Mouse (Mus musculus) heart, adult 2 months (tissue): Measurements from ENCODE around the gene Rasa3.
A peak's percentile ranks its signal among the peaks of the same experiment; 100 is the strongest.

Source experiments
- CTCF ChIP-seq: fragments of 200-600 bp; IDR thresholded peaks from 2 replicates; pipeline ENCODE4 v1.8.1; 2022; ENCODE audit warnings: antibody characterized with exemption, mild to moderate bottlenecking, moderate library complexity
- EP300 ChIP-seq: fragments of 200-500 bp; IDR thresholded peaks from 2 replicates; pipeline ENCODE4 v1.6.1; 2011; ENCODE audit warnings: low read depth, low read length, control low read depth; ENCODE audit not compliant: insufficient read depth
- POLR2A ChIP-seq: fragments of 200-500 bp; IDR thresholded peaks from 2 replicates; pipeline ENCODE4 v1.6.1; 2011; ENCODE audit warnings: mild to moderate bottlenecking, low read depth, low read length, control low read depth; ENCODE audit not compliant: insufficient read depth

GRCm38 (mm10) chr8:13687101-13687717, 9.8 kb upstream of the Rasa3 start:
- TF ChIP-seq CTCF (peak; percentile 35), POLR2A (no peak), EP300 (no peak)
